Mouse (Mus musculus): Measurements from ENCODE around the gene Fam178b. TPM values are rescaled to one million over a fixed set of nuclear protein-coding genes. Genes with fewer than 3 reads are reported as not detected.

Gene Fam178b
- polyA plus RNA-seq, 1 experiment = 0.08 TPM

- Histone ChIP-seq H3K79me2 (ENCODE audit: control insufficient read depth, insufficient read depth) (no peaks in the 10 kb centered on the region), H3K4me3 (ENCODE audit: insufficient read depth, poor library complexity, severe bottlenecking) (no peak overlapping the region), H3K27me3 (ENCODE audit: control insufficient read depth, insufficient read depth, insufficient read length) (no peaks in the 10 kb centered on the region), H3ac (ENCODE audit: control insufficient read depth, insufficient read length, low read depth) (no peak overlapping the region), H3K36me3 (ENCODE audit: control insufficient read depth, insufficient read depth) (no peaks in the 10 kb centered on the region), H3K79me3 (ENCODE audit: low read depth) (no peaks in the 10 kb centered on the region)
- no peak for TF ChIP-seq CTCF (IDR thresholded peaks at IDR 0.05; ENCODE audit: control insufficient read depth, insufficient read depth, insufficient read length)
- no peak for TF ChIP-seq MYOG (IDR thresholded peaks at IDR 0.05; ENCODE audit: control insufficient read depth, extremely low read depth, insufficient read length)
- no peak for TF ChIP-seq USF1 (IDR thresholded peaks at IDR 0.05; ENCODE audit: low read depth)
- no peak for TF ChIP-seq CEBPB (IDR thresholded peaks at IDR 0.05; ENCODE audit: low read depth)
Observed at GRCm38 (mm10) chr1:36614584-36614983, 68.4 kb downstream of the Fam178b start.

GRCm38 (mm10) chr1:36613374-36613895 lies 69.5 kb downstream of the Fam178b start:
- Histone ChIP-seq H3K27me3 (ENCODE audit: control insufficient read depth, insufficient read depth, insufficient read length) (no peaks in the 10 kb centered on the region), H3K79me2 (ENCODE audit: control insufficient read depth, insufficient read depth) (no peaks in the 10 kb centered on the region), H3K79me3 (ENCODE audit: low read depth) (no peaks in the 10 kb centered on the region), H3ac (ENCODE audit: control insufficient read depth, insufficient read length, low read depth) (no peak overlapping the region), H3K36me3 (ENCODE audit: control insufficient read depth, insufficient read depth) (no peaks in the 10 kb centered on the region), H3K4me3 (ENCODE audit: insufficient read depth, poor library complexity, severe bottlenecking) (no peak overlapping the region)
- no peak for TF ChIP-seq MAX (IDR thresholded peaks at IDR 0.05)
- TF ChIP-seq CTCF (IDR thresholded peaks at IDR 0.05; ENCODE audit: control insufficient read depth, insufficient read depth, insufficient read length) = no peak
- TF ChIP-seq USF1 (IDR thresholded peaks at IDR 0.05; ENCODE audit: low read depth) = no peak
- TF ChIP-seq MYOG (IDR thresholded peaks at IDR 0.05; ENCODE audit: control insufficient read depth, extremely low read depth, insufficient read length) = no peak
- TF ChIP-seq CEBPB (IDR thresholded peaks at IDR 0.05; ENCODE audit: low read depth) = no peak
- TF ChIP-seq FOSL1 (IDR thresholded peaks at IDR 0.05; ENCODE audit: insufficient read depth, low read length, poor library complexity, severe bottlenecking) = no peak
- TF ChIP-seq MYOD1 (IDR thresholded peaks at IDR 0.05; ENCODE audit: control insufficient read depth, insufficient read length, low read depth) = no peak

- Histone ChIP-seq H3K79me2 (ENCODE audit: control insufficient read depth, insufficient read depth) (no peaks in the 10 kb centered on the region), H3K79me3 (ENCODE audit: low read depth) (no peaks in the 10 kb centered on the region), H3K4me3 (ENCODE audit: insufficient read depth, poor library complexity, severe bottlenecking) (no peak overlapping the region), H3K36me3 (ENCODE audit: control insufficient read depth, insufficient read depth) (no peaks in the 10 kb centered on the region), H3ac (ENCODE audit: control insufficient read depth, insufficient read length, low read depth) (no peak overlapping the region), H3K27me3 (ENCODE audit: control insufficient read depth, insufficient read depth, insufficient read length) (no peaks in the 10 kb centered on the region)
- TF ChIP-seq CTCF (IDR thresholded peaks at IDR 0.05; ENCODE audit: control insufficient read depth, insufficient read depth, insufficient read length) (no peak), CEBPB (IDR thresholded peaks at IDR 0.05; ENCODE audit: low read depth) (no peak), MYOD1 (IDR thresholded peaks at IDR 0.05; ENCODE audit: control insufficient read depth, insufficient read length, low read depth) (no peak), FOSL1 (IDR thresholded peaks at IDR 0.05; ENCODE audit: insufficient read depth, low read length, poor library complexity, severe bottlenecking) (no peak), MYOG (IDR thresholded peaks at IDR 0.05; ENCODE audit: control insufficient read depth, extremely low read depth, insufficient read length) (no peak), MAX (IDR thresholded peaks at IDR 0.05) (no peak), USF1 (IDR thresholded peaks at IDR 0.05; ENCODE audit: low read depth) (no peak)
Observed at GRCm38 (mm10) chr1:36612362-36612761, 70.6 kb downstream of the Fam178b start.

- no peaks in the 10 kb centered on the region for H3K79me3 ChIP-seq (ENCODE audit: low read depth)
Observed at GRCm38 (mm10) chr1:36611449-36612123, 71.4 kb downstream of the Fam178b start.

GRCm38 (mm10) chr1:36608211-36608610 lies 74.8 kb downstream of the Fam178b start:
- no peaks in the 10 kb centered on the region for H3K79me3 ChIP-seq (ENCODE audit: low read depth)
- no peak overlapping the region for H3ac ChIP-seq (ENCODE audit: control insufficient read depth, insufficient read length, low read depth)
- H3K36me3 ChIP-seq (ENCODE audit: control insufficient read depth, insufficient read depth) = no peaks in the 10 kb centered on the region
- no peaks in the 10 kb centered on the region for H3K27me3 ChIP-seq (ENCODE audit: control insufficient read depth, insufficient read depth, insufficient read length)
- TF ChIP-seq MYOD1 (IDR thresholded peaks at IDR 0.05; ENCODE audit: control insufficient read depth, insufficient read length, low read depth) (no peak), FOSL1 (IDR thresholded peaks at IDR 0.05; ENCODE audit: insufficient read depth, low read length, poor library complexity, severe bottlenecking) (no peak), USF1 (IDR thresholded peaks at IDR 0.05; ENCODE audit: low read depth) (no peak), MYOG (IDR thresholded peaks at IDR 0.05; ENCODE audit: control insufficient read depth, extremely low read depth, insufficient read length) (no peak), CTCF (IDR thresholded peaks at IDR 0.05; ENCODE audit: control insufficient read depth, insufficient read depth, insufficient read length) (no peak), MAX (IDR thresholded peaks at IDR 0.05) (no peak)
- no peak overlapping the region for H3K4me3 ChIP-seq (ENCODE audit: insufficient read depth, poor library complexity, severe bottlenecking)
- no peaks in the 10 kb centered on the region for H3K79me2 ChIP-seq (ENCODE audit: control insufficient read depth, insufficient read depth)

More at GRCm38 (mm10) chr1:36611449-36612123, 71.4 kb downstream of the Fam178b start:
- Histone ChIP-seq H3K4me3 (ENCODE audit: insufficient read depth, poor library complexity, severe bottlenecking) (no peak overlapping the region), H3ac (ENCODE audit: control insufficient read depth, insufficient read length, low read depth) (no peak overlapping the region), H3K27me3 (ENCODE audit: control insufficient read depth, insufficient read depth, insufficient read length) (no peaks in the 10 kb centered on the region), H3K79me2 (ENCODE audit: control insufficient read depth, insufficient read depth) (no peaks in the 10 kb centered on the region), H3K36me3 (ENCODE audit: control insufficient read depth, insufficient read depth) (no peaks in the 10 kb centered on the region)
- TF ChIP-seq CTCF (IDR thresholded peaks at IDR 0.05; ENCODE audit: control insufficient read depth, insufficient read depth, insufficient read length) (no peak), MYOG (IDR thresholded peaks at IDR 0.05; ENCODE audit: control insufficient read depth, extremely low read depth, insufficient read length) (no peak), CEBPB (IDR thresholded peaks at IDR 0.05; ENCODE audit: low read depth) (no peak), MYOD1 (IDR thresholded peaks at IDR 0.05; ENCODE audit: control insufficient read depth, insufficient read length, low read depth) (no peak), MAX (IDR thresholded peaks at IDR 0.05) (no peak), FOSL1 (IDR thresholded peaks at IDR 0.05; ENCODE audit: insufficient read depth, low read length, poor library complexity, severe bottlenecking) (no peak), USF1 (IDR thresholded peaks at IDR 0.05; ENCODE audit: low read depth) (no peak)

Measured in C2C12 (cell line).